Mouse (Mus musculus): ENCODE measurements around the gene Gm20481. TPM values are rescaled to one million over a fixed set of nuclear protein-coding genes. Genes with fewer than 3 reads are reported as not detected.
"Not testable (repeated sequence)": the region's sequence is repeated elsewhere in the genome, so short reads cannot be mapped to it uniquely, and the experiment has no call there.

Gm20481 gene
- polyA plus RNA-seq, 1 experiment from 2014 or later, result not detected

DNA sequence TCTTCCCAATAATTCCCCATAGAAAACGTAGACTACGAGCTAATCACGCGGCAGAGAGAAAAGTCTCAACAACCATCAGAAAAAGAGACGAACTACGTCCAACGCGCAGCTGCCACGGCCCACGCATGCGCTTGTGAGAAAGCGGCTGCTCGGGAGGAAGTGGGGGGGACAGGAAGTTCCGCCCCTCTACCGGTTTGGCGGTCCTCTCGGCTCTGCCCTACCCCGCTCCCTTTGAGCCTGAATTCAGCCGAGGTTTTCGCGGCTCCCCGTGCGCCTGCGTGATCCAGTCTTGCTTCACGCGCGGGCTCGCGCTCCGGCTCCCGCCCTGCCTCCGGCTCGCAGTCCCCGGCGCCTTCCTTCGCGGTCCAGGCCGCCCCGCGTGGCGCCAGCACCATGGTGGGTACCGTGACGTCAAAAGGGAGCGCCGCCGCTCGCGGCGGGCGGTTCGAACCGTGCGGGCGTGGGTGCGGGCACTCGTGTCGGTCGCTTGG is 12.0 kb downstream of the Gm20481 start, which contains the start of gene Lsm2:
Gene Lsm2, plus strand, starts transcription at position 173 of the 491 bp plus-strand sequence.
- Histone ChIP-seq H3K36me3 (peaks cover 18% of the 10 kb centered on the region), H3K27me3 (no peaks in the 10 kb centered on the region), H3K4me1 (peaks cover 24% of the 10 kb centered on the region), H3K9ac (replicated peaks) (peak within 1 kb of the TSS; percentile 96), H3K4me3 (peak within 1 kb of the TSS; percentile 94), H3K27ac (replicated peaks) (peak within 1 kb of the TSS; percentile 99), H3K4me2 (replicated peaks) (peak within 1 kb of the TSS; percentile 79), H3K9me3 (no peaks in the 10 kb centered on the region)
- 1% methylated on average over 58 of the region's 58 CpGs for WGBS
- ATAC-seq (replicated peaks), result peak; percentile 97

DNA sequence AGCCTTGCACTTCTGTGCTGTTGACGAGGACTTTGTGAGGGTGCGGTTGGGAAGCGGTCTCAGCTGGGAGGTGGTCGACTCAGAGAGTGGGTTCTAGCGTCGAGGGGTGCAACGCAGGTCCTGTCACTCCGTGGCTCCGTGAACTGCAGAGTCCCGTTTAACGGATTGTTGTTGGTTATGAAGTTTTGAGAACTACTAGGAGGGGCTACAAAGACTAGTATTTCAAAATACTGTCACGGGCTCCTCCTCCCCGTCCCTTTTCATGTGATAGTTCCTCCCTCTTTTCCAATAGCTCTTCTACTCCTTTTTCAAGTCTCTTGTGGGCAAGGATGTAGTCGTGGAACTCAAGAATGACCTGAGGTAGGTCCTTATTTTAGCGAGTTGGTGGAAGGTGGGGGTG is 12.6 kb downstream of the Gm20481 start:
- 0% methylated on average over 15 of the region's 15 CpGs for WGBS

GRCm38 (mm10) chr17:34984218-34984617 is 14.5 kb downstream of the Gm20481 start:
- Histone ChIP-seq H3K27ac (replicated peaks) (no peak overlapping the region), H3K4me2 (replicated peaks) (no peak overlapping the region), H3K4me1 (peaks cover 24% of the 10 kb centered on the region), H3K27me3 (no peaks in the 10 kb centered on the region), H3K36me3 (peaks cover 23% of the 10 kb centered on the region), H3K4me3 (no peak overlapping the region), H3K9ac (replicated peaks) (no peak overlapping the region), H3K9me3 (no peaks in the 10 kb centered on the region)
- no peak for ATAC-seq (replicated peaks)
- WGBS, result 80% methylated on average over 2 of the region's 2 CpGs

More for the DNA sequence above, 12.6 kb downstream of the Gm20481 start:
- Histone ChIP-seq H3K9me3 (no peaks in the 10 kb centered on the region), H3K27ac (replicated peaks) (peak overlapping the region; percentile 99), H3K36me3 (peaks cover 19% of the 10 kb centered on the region), H3K4me3 (peak overlapping the region; percentile 94), H3K4me1 (peaks cover 24% of the 10 kb centered on the region), H3K9ac (replicated peaks) (peak overlapping the region; percentile 96), H3K4me2 (replicated peaks) (peak overlapping the region; percentile 79), H3K27me3 (no peaks in the 10 kb centered on the region)
- ATAC-seq (replicated peaks), result no peak

- H3K9me3 ChIP-seq, result no peaks in the 10 kb centered on the region
- no peak overlapping the region for H3K9ac ChIP-seq (replicated peaks)
- no peak overlapping the region for H3K4me3 ChIP-seq
- ATAC-seq (replicated peaks), result no peak
- H3K36me3 ChIP-seq, result peaks cover 6% of the 10 kb centered on the region; the same call in 1 of the 2 replicates
- H3K4me1 ChIP-seq, result peaks cover 12% of the 10 kb centered on the region
- no peak overlapping the region for H3K4me2 ChIP-seq (replicated peaks)
- no peaks in the 10 kb centered on the region for H3K27me3 ChIP-seq
- no peak overlapping the region for H3K27ac ChIP-seq (replicated peaks)
These were observed 25.0 kb downstream of the Gm20481 start for GRCm38 (mm10) chr17:34994751-34995150.

- not testable (repeated sequence) for ATAC-seq (replicated peaks); H3K9me3 ChIP-seq; H3K27me3 ChIP-seq; H3K4me2 ChIP-seq (replicated peaks); H3K9ac ChIP-seq (replicated peaks); H3K36me3 ChIP-seq; H3K4me3 ChIP-seq; H3K27ac ChIP-seq (replicated peaks)
- H3K4me1 ChIP-seq, result peaks cover 16% of the 10 kb centered on the region
- WGBS, result 92% methylated on average over 4 of the region's 4 CpGs
These were observed 25.5 kb downstream of the Gm20481 start for GRCm38 (mm10) chr17:34995192-34995591.

DNA sequence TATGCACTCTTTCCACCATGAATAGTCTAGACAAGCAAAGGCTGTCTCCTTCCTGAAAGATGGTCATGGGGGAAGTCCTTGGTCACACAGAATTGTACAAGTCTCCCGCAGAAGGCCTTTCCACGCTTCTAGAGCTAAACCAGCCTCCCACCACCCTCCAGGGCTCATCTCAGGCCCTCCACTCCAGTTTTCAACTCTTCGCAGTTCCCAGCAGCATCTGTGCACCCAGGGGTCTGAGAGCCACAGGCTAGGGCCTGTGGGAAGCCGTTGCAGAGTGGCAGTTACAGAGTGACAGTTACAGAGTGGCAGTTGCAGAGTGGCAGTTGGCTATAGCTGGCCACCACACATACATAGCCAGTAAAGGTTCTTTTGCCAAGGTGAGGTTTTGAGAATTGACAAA is 26.2 kb downstream of the Gm20481 start:
- 98% methylated on average over 4 of the region's 4 CpGs for WGBS
- not testable (repeated sequence) for ATAC-seq (replicated peaks); H3K27me3 ChIP-seq

DNA sequence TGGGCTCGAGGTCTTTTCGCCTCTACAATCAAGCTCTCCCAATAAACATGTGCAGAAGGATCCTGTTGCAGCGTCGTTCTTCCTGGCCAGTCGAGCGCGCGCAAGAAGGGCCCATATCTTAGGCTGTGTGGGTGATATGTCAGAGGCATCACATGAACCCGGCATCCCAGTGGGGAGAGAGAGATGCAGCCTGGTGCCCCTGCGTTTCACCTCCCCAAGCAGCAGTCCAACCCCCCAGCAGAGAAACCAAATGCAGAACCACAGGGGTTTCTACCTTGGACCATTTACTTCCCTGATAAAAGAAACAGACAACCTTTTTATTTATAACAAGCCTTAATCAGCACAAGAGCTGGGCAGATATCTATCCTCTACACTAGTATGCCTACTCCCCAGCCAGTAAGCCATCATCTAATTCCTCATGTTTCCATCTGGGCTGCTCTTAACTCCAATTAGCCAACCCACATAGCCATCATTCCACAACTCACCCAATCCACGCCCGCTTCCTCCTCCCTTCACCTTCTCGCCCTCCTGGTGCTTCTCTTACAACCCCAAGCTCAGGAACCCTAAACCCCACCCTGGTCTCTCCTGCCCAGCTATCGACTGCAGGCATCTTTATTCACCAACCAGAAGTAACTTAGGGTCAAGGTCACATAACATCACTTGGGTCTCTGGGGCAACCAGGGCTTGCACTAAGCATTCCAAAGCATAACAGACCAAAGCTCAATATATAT is 26.9 kb downstream of the Gm20481 start:
- H3K4me1 ChIP-seq, result peaks cover 18% of the 10 kb centered on the region
- no peaks in the 10 kb centered on the region; the same call in 1 of the 2 replicates for H3K36me3 ChIP-seq
- no peak overlapping the region for H3K27ac ChIP-seq (replicated peaks)
- no peak for ATAC-seq (replicated peaks)
- WGBS, result 93% methylated on average over 13 of the region's 14 CpGs
- no peak overlapping the region for H3K4me3 ChIP-seq
- no peak overlapping the region for H3K9ac ChIP-seq (replicated peaks)
- no peaks in the 10 kb centered on the region for H3K9me3 ChIP-seq
- no peak overlapping the region for H3K4me2 ChIP-seq (replicated peaks)
- no peaks in the 10 kb centered on the region for H3K27me3 ChIP-seq

More for the DNA sequence above, 26.2 kb downstream of the Gm20481 start:
- H3K4me2 ChIP-seq (replicated peaks); H3K9me3 ChIP-seq; H3K27ac ChIP-seq (replicated peaks); H3K4me3 ChIP-seq; H3K36me3 ChIP-seq; H3K9ac ChIP-seq (replicated peaks): not testable (repeated sequence)
- peaks cover 17% of the 10 kb centered on the region for H3K4me1 ChIP-seq

DNA sequence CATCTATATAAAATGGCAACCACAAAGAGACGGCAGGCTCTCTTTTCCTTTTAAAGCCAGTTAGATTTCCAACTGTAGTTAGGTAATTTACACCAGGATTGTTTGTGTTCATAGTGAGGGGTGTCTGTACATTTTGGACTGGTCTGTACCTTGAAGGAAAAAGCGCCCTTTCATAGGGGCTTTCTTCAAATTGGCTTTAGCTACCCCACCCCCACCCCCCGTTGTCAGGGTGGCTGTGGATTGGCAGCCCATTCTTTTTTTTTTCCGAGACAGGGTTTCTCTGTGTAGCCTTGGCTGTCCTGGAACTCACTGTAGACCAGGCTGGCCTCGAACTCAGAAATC is 27.4 kb downstream of the Gm20481 start:
- ATAC-seq (replicated peaks), result no peak
- WGBS, result 86% methylated on average over 5 of the region's 5 CpGs

DNA sequence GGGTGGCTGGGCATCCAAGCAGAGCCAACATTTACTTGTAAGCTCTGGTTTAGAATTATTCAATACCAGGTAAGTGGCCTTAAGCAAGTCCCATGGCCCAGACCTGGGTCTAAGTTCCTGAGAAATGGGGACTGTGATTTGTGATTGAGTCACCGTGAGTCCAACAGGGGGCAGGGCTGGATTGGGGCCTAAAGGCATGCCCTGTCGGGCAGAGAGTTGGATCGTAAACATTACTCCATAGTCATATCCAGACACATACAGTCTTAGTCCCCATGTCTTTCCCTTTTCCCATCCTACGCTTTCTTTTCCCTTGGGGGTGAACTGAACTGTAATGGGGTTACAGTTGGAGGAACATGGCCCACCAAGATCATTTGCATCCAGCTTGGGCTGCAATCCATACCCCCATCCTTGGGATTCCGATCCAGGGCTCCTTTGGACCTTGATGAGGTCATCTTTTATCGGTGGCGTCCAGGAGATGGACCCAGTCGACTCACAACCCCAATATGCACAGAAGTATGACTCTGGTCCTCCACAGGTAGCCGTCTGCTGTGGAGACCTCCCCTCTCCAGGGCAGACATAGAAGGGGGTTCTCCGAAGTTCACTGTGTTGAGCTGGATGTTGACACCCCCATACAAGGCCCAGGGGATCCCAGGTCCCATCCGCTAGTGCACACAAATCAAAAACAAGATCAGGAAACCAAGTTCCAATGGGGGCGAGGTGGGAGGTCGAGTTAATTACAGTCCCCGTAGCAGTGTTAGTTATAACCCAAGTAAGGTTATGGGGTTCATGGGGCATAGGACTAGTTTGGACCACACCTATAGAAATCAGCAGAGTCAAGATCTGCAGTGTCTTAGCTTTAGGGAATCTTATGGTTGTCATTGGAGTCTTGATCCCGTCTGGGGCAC is 29.1 kb downstream of the Gm20481 start:
- no peak overlapping the region for H3K9ac ChIP-seq (replicated peaks)
- no peak for ATAC-seq (replicated peaks)
- no peaks in the 10 kb centered on the region for H3K36me3 ChIP-seq
- peaks cover 38% of the 10 kb centered on the region for H3K4me1 ChIP-seq
- peak overlapping the region; percentile 32; the same call in 1 of the 2 replicates for H3K4me3 ChIP-seq
- no peak overlapping the region for H3K27ac ChIP-seq (replicated peaks)
- no peaks in the 10 kb centered on the region for H3K9me3 ChIP-seq
- no peaks in the 10 kb centered on the region for H3K27me3 ChIP-seq
- H3K4me2 ChIP-seq (replicated peaks), result peak overlapping the region; percentile 97; the same call in 1 of the 2 replicates
- WGBS, result 93% methylated on average over 15 of the region's 15 CpGs

More for the DNA sequence above, 27.4 kb downstream of the Gm20481 start:
- H3K36me3 ChIP-seq, result no peaks in the 10 kb centered on the region
- no peak overlapping the region; the same call in 1 of the 2 replicates for H3K4me2 ChIP-seq (replicated peaks)
- no peak overlapping the region for H3K4me3 ChIP-seq
- no peak overlapping the region for H3K9ac ChIP-seq (replicated peaks)
- no peaks in the 10 kb centered on the region for H3K9me3 ChIP-seq
- no peaks in the 10 kb centered on the region for H3K27me3 ChIP-seq
- H3K4me1 ChIP-seq, result peaks cover 24% of the 10 kb centered on the region
- H3K27ac ChIP-seq (replicated peaks), result no peak overlapping the region

DNA sequence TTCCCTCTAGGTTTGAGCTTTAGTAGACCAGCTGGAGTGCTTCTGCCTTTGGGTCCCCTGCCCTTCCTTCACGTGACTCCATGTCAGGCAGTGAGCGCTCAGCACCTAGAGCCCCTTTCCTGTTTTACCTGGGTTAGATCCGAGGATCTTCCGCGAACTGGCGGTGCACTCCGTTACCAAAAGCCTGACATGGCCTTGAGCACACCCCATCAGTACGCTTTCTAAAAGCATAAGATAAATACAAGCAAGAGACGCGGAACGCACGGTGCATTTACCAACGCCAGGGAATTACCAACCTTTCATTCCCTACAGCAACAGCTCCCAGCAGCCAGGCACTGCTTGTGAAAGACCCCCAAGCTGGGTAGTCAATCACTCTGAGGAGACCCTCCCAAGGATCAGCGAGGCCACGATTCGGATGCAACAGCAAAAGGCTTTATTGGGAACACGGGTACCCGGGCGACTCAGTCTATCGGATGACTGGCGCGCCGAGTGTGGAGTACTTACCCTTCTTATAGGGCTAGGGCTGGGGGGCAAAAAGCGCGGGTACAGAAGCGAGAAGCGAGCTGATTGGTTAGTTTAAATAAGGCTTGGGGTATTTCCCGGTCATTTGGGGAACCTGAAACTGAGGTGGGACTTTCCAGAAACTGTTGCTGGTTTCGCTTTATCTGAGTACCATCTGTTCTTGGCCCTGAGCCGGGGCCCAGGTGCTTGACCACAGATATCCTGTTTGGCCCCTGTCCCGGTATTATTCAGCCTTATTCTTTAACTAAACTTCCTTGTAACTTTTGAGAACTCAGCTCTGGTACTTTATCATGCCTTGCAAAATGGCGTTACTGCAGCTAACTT is 30.4 kb downstream of the Gm20481 start:
- Histone ChIP-seq H3K4me1 (peaks cover 38% of the 10 kb centered on the region), H3K27ac (replicated peaks) (peak overlapping the region; percentile 98), H3K4me3 (peak overlapping the region; percentile 79), H3K36me3 (peaks cover 13% of the 10 kb centered on the region), H3K4me2 (replicated peaks) (peak overlapping the region; percentile 97), H3K9ac (replicated peaks) (peak overlapping the region; percentile 89)
- not testable (repeated sequence) for ATAC-seq (replicated peaks); H3K9me3 ChIP-seq; H3K27me3 ChIP-seq
- WGBS, result 22% methylated on average over 30 of the region's 32 CpGs

GRCm38 (mm10) chr17:35000717-35001451 is 31.2 kb downstream of the Gm20481 start, which contains the start of gene Vars:
Gene Vars, plus strand, starts transcription at chr17:35000987.
- Histone ChIP-seq H3K9me3 (no peaks in the 10 kb centered on the region), H3K9ac (replicated peaks) (peak within 1 kb of the TSS; percentile 89), H3K36me3 (peaks cover 21% of the 10 kb centered on the region), H3K4me2 (replicated peaks) (peak within 1 kb of the TSS; percentile 97), H3K4me1 (peaks cover 38% of the 10 kb centered on the region), H3K27me3 (no peaks in the 10 kb centered on the region), H3K4me3 (peak within 1 kb of the TSS; percentile 79), H3K27ac (replicated peaks) (peak within 1 kb of the TSS; percentile 98)
- WGBS, result under 1% methylated on average over 67 of the region's 83 CpGs
- peak; percentile 92 for ATAC-seq (replicated peaks)
